Mouse (Mus musculus) heart, embryonic 10.5 days (tissue): ENCODE data around the gene Spp1. TPM values are rescaled to one million over a fixed set of nuclear protein-coding genes. Genes with fewer than 3 reads are reported as not detected.

Experiments used
- DNase-seq: peaks from one replicate; pipeline ENCODE4 v3.0.0-alpha.2; 2017; ENCODE audit warnings: low spot score
- H3K27ac ChIP-seq: fragments of 300-500 bp; sonication (generic); 2 replicates; pipeline ENCODE4 v1.5.1; 2016; ENCODE audit warnings: mild to moderate bottlenecking
- H3K27me3 ChIP-seq: fragments of 300-500 bp; sonication (generic); 2 replicates; pipeline ENCODE4 v1.6.1; 2016; ENCODE audit warnings: mild to moderate bottlenecking; ENCODE audit not compliant: poor library complexity, insufficient read depth, severe bottlenecking
- H3K36me3 ChIP-seq: fragments of 300-500 bp; sonication (generic); 2 replicates; pipeline ENCODE4 v1.6.1; 2016; ENCODE audit warnings: mild to moderate bottlenecking, moderate library complexity
- H3K4me1 ChIP-seq: fragments of 300-500 bp; sonication (generic); 2 replicates; pipeline ENCODE4 v1.6.1; 2016; ENCODE audit warnings: mild to moderate bottlenecking
- H3K4me3 ChIP-seq: fragments of 300-500 bp; sonication (generic); 2 replicates; pipeline ENCODE4 v1.5.1; 2016; ENCODE audit warnings: mild to moderate bottlenecking, moderate library complexity
- H3K9me3 ChIP-seq: fragments of 300-500 bp; sonication (generic); 2 replicates; pipeline ENCODE4 v1.6.1; 2016; ENCODE audit warnings: mild to moderate bottlenecking, moderate library complexity
- WGBS: fragments of 180-500 bp; shearing (Covaris S2); methylation state at CpG from one replicate; pipeline ENCODE4 v1.1.7; 2016; 5-methylcytosine and 5-hydroxymethylcytosine counted together
- polyA plus RNA-seq: library from polyadenylated mRNA; unstranded; fragments of >200 nt; fragmentation: Nextera tagmentation; extraction: Ambion mirVana; gene quantifications from 2 replicates; pipeline ENCODE4 v1.2.1, GENCODE M21; 2016

Gene Spp1
- polyA plus RNA-seq, 1 experiment from 2014 or later: 2.1 TPM

- WGBS: 87% methylated on average over 5 of the region's 5 CpGs
- DNase-seq: no peak
- Histone ChIP-seq H3K36me3 (peaks cover 87% of the 10 kb centered on the region), H3K27me3 (no peaks in the 10 kb centered on the region), H3K27ac (no peak overlapping the region), H3K4me3 (no peak overlapping the region), H3K9me3 (no peaks in the 10 kb centered on the region), H3K4me1 (no peaks in the 10 kb centered on the region)
Measured at GRCm38 (mm10) chr5:104468586-104468985, 33.7 kb downstream of the Spp1 start.

DNA sequence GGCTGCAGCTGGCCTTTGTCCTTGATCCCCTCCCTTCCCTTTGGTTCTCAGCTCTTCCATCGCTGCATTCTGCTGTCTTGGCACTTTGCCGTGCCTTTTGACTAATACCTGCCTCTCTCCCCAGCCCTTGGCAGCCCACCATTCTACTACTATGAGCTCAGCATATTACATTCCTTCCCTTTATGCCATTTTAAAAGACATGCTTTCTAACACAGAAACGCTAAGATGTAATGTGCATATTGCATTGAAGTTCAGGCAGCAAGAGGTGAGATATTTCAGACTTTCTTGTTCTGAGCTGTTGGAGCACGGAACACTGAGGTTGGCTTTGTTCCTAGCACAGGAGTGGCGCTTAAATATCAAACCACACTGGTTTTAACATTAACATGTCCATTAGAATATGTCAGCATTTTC is 36.1 kb downstream of the Spp1 start:
- Histone ChIP-seq H3K36me3 (peaks cover 64% of the 10 kb centered on the region), H3K4me1 (no peaks in the 10 kb centered on the region), H3K27me3 (no peaks in the 10 kb centered on the region), H3K27ac (no peak overlapping the region), H3K4me3 (no peak overlapping the region), H3K9me3 (no peaks in the 10 kb centered on the region)
- 91% methylated on average over 5 of the region's 5 CpGs for WGBS
- no peak for DNase-seq

DNA sequence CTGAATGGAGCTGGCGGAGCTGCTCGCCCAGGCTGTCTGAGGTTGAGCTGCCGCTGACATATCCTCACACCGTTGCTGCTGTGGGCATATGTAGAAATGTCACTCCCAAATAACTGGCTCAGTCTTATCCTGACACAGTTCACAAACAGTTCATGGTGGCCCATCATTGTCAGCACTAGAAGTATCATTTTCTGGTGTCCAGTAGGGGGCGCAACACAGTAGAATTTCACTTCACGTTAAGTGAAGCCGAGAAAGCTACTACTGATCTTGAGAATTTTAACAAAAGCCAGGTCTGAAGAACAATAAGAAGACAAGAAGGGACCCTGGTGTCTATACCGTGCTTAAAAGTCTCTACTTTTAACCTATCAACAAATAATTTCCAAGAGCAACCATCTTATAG is 37.5 kb downstream of the Spp1 start:
- no peaks in the 10 kb centered on the region for H3K27me3 ChIP-seq
- no peak overlapping the region for H3K4me3 ChIP-seq
- H3K4me1 ChIP-seq: no peaks in the 10 kb centered on the region
- H3K36me3 ChIP-seq: peaks cover 58% of the 10 kb centered on the region
- no peak overlapping the region for H3K27ac ChIP-seq
- no peaks in the 10 kb centered on the region for H3K9me3 ChIP-seq
- 94% methylated on average over 8 of the region's 8 CpGs for WGBS
- no peak for DNase-seq

GRCm38 (mm10) chr5:104480367-104480766 is 45.4 kb downstream of the Spp1 start:
- Histone ChIP-seq H3K4me3 (no peak overlapping the region), H3K27ac (no peak overlapping the region), H3K36me3 (peaks cover 74% of the 10 kb centered on the region), H3K27me3 (no peaks in the 10 kb centered on the region), H3K9me3 (no peaks in the 10 kb centered on the region), H3K4me1 (no peaks in the 10 kb centered on the region)
- 82% methylated on average over 7 of the region's 7 CpGs for WGBS
- DNase-seq: no peak

DNA sequence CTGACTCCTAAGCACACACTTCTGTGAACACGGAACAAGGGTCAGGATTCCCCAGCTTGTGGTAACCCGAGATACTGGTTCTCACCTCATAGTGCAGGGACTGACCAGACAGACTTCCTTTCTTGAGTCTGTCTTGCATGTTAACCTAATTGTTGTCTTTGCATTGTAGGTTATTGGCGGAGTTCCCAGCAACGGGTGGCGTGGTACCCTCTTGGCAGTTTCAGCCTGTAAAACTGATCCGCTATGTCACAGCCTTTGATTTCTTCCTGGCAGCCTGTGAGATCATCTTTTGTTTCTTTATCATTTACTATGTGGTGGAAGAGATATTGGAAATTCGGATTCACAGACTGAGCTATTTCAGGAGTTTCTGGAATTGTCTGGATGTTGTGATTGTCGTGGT is 47.9 kb downstream of the Spp1 start:
- no peaks in the 10 kb centered on the region for H3K4me1 ChIP-seq
- H3K9me3 ChIP-seq: no peaks in the 10 kb centered on the region
- H3K27me3 ChIP-seq: no peaks in the 10 kb centered on the region
- H3K36me3 ChIP-seq: peaks cover 80% of the 10 kb centered on the region
- DNase-seq: no peak
- H3K27ac ChIP-seq: no peak overlapping the region
- WGBS: 80% methylated on average over 8 of the region's 8 CpGs
- H3K4me3 ChIP-seq: no peak overlapping the region

Other genes with a start within 250 kb of the Spp1 start
- gene Dmp1, start 232.5 kb upstream of the Spp1 start, polyA plus RNA-seq: 0.06 TPM in 1 of 2 replicates, not detected in the other
- not detected in 2 replicates for gene Ibsp, start 135.9 kb upstream of the Spp1 start, polyA plus RNA-seq
- gene Mepe, start 109.8 kb upstream of the Spp1 start, polyA plus RNA-seq: not detected in 2 replicates
- gene Pkd2, start 24.3 kb downstream of the Spp1 start, polyA plus RNA-seq: 6.7 and 10.6 TPM in 2 replicates
- gene BC005561, start 73.2 kb downstream of the Spp1 start, polyA plus RNA-seq: 7.1 and 11.5 TPM in 2 replicates